Mouse (Mus musculus) forebrain, embryonic 14.5 days (tissue): ENCODE measurements around the gene Ramp1. TPM values are rescaled to one million over a fixed set of nuclear protein-coding genes. Genes with fewer than 3 reads are reported as not detected.

Experiments used
- ATAC-seq: fragments of 200-750 bp; cut with Nextera tagmentation; 2 replicates; pipeline ENCODE4 v1.8.0; 2017; ENCODE audit warnings: mild to moderate bottlenecking, moderate library complexity
- DNase-seq: peaks from one replicate; pipeline ENCODE4 v3.0.0-alpha.2; 2015; ENCODE audit warnings: low spot score
- H3K27ac ChIP-seq: fragments of 300-500 bp; sonication (generic); 2 replicates; pipeline ENCODE4 v1.5.1; 2014; ENCODE audit warnings: low read depth, mild to moderate bottlenecking, control low read depth, low read length, moderate library complexity
- H3K27me3 ChIP-seq: fragments of 300-500 bp; sonication (generic); replicated peaks from 2 replicates; pipeline ENCODE4 v1.6.1; 2014; ENCODE audit warnings: low read length, control low read depth, mixed read lengths; ENCODE audit not compliant: control insufficient read depth, insufficient read depth
- H3K36me3 ChIP-seq: fragments of 300-500 bp; sonication (generic); 2 replicates; pipeline ENCODE4 v1.6.1; 2014; ENCODE audit warnings: low read length, control low read depth; ENCODE audit not compliant: control insufficient read depth, insufficient read depth
- H3K4me1 ChIP-seq: fragments of 300-500 bp; sonication (generic); 2 replicates; pipeline ENCODE4 v1.6.1; 2014; ENCODE audit warnings: antibody characterized with exemption, low read length, control low read depth; ENCODE audit not compliant: control insufficient read depth, insufficient read depth
- H3K4me2 ChIP-seq: fragments of 300-500 bp; sonication (generic); 2 replicates; pipeline ENCODE4 v1.6.1; 2014; ENCODE audit warnings: mild to moderate bottlenecking, control low read depth, low read length
- H3K4me3 ChIP-seq: fragments of 300-500 bp; sonication (generic); 2 replicates; pipeline ENCODE4 v1.5.1; 2014; ENCODE audit warnings: low read depth, low read length, control low read depth
- H3K9ac ChIP-seq: fragments of 300-500 bp; sonication (generic); 2 replicates; pipeline ENCODE4 v1.6.1; 2014; ENCODE audit warnings: mild to moderate bottlenecking, low read length, control low read depth, moderate library complexity
- H3K9me3 ChIP-seq: fragments of 300-500 bp; sonication (generic); replicated peaks from 2 replicates; pipeline ENCODE4 v1.6.1; 2016; ENCODE audit warnings: low read length, control low read depth, mixed read lengths; ENCODE audit not compliant: control insufficient read depth
- WGBS: fragments of 180-500 bp; shearing (Covaris S2); extraction: QIAGEN DNeasy Blood & Tissue Kit; methylation state at CpG from one replicate; pipeline ENCODE4 v1.1.7; 2014; 5-methylcytosine and 5-hydroxymethylcytosine counted together
- polyA plus RNA-seq: library from polyadenylated mRNA; unstranded; fragments of >200 nt; fragmentation: Nextera tagmentation; extraction: Ambion mirVana; gene quantifications from 2 replicates; pipeline ENCODE4 v1.2.1, GENCODE M21; 2014

Ramp1 gene
- polyA plus RNA-seq, 1 experiment from 2014 or later, result 3.0 TPM

DNA sequence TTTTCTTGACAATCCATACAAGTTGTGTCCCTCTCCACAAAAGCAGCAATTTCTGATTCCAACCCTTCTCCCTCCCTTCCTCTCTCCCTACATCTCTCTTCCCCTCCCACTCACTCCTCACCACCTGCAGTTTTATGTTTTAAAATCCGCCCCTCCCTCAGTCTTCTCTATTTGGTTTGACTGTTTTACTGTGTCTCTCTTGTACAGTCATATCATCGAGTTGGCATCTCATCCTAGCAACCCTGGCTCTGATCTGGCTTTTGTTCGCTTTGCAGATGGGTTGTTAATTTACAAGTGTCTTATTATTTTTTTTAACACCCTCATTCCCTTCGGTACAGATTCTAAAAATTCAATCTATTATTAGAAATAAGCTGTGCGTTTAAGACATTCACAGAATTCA is 27.3 kb downstream of the Ramp1 start:
- DNase-seq (peak; percentile 28), ATAC-seq (no peak)
- Histone ChIP-seq H3K9ac (no peak overlapping the region), H3K4me2 (no peak overlapping the region), H3K4me3 (no peak overlapping the region), H3K4me1 (peaks cover 13% of the 10 kb centered on the region), H3K9me3 (no peaks in the 10 kb centered on the region), H3K27ac (no peak overlapping the region; the same call in 1 of the 2 replicates), H3K36me3 (no peaks in the 10 kb centered on the region), H3K27me3 (no peaks in the 10 kb centered on the region)
- WGBS, result 69% methylated on average over 5 of the region's 5 CpGs

DNA sequence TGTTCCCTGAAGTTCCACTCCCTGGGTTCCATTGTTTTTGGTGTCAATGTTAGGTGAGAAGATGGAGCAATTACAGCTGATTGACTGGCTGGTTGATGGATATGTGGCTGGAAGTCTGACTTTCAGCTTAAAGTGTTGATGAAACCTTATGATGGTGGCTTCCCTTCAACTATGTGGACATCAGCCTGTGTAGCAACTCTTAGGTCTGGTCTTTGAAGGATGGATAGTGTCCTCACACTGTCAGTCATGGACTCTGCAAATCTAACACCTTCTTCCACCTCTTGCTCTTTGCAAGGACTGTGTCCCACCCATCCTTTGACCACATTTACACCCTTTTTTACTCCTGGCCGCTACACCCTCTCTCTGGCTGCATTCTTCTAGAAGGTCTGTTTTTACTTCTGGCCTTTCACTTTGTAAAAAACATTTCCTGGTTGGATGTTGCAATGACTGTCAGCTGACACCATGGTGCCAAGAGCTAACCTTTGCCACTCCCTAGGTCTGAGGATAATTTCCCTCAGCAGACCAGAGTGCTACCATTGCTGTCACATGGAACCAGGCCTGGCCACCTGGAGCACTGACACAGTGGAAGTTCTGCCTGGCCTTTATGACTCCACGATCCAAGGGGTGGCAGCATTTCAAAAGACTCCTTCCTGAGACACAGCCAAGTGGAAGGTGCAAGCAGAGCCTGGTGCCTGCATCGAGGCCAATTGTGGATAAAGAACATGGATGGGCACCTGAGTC is 27.9 kb downstream of the Ramp1 start:
- whole genome bisulfite sequencing, result 71% methylated on average over 3 of the region's 3 CpGs
- Histone ChIP-seq H3K27ac (no peak overlapping the region), H3K9me3 (no peaks in the 10 kb centered on the region), H3K36me3 (no peaks in the 10 kb centered on the region), H3K9ac (no peak overlapping the region), H3K4me1 (peaks cover 13% of the 10 kb centered on the region), H3K27me3 (no peaks in the 10 kb centered on the region), H3K4me3 (no peak overlapping the region), H3K4me2 (no peak overlapping the region)
- ATAC-seq, result no peak
- no peak for DNase-seq

DNA sequence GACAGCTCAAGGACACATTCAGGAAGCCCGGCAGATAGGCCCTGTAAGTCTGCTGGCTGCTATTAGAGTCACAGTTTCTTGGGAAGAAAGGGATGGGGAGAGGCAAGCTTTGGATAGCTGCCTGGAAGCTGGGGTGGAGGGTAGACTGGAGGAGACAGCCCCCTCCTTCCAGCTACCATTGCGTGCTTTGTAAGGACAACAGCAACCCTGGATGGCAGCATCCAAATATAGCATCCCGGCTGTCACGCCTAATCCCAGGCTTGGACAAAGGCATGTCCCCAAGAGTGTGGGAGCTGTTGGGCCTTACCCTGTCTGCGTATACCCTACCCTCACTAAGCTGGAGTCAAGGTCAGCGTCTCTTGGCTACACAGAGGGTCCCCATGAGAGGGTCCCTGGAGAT is 29.7 kb downstream of the Ramp1 start:
- DNase-seq (peak; percentile 59), ATAC-seq (peak; percentile 35)
- Histone ChIP-seq H3K4me1 (peaks cover 13% of the 10 kb centered on the region), H3K9me3 (no peaks in the 10 kb centered on the region), H3K36me3 (no peaks in the 10 kb centered on the region), H3K4me3 (no peak overlapping the region), H3K27ac (peak overlapping the region; percentile 55; the same call in 1 of the 2 replicates), H3K4me2 (no peak overlapping the region), H3K27me3 (no peaks in the 10 kb centered on the region), H3K9ac (no peak overlapping the region)
- 80% methylated on average over 6 of the region's 6 CpGs for WGBS

DNA sequence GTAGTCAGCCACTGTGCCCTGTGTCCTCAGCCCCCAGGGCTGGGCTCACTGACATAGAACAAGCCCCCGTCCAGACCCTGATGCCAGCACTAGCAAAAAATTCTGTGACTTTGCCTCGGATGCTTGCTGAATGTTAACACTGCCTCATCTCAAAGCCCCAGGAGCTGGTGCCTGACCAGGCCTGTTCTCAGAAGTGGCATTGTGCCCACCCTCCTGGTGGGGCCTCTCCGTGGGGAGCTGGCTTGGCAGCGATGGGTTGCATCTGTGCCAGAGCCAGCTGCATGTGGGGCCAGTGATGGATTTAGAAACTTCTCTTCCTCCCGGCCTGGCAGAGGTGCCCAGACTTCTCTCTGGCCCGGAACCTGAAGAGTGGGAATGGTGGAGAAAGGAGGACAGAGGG is 30.2 kb downstream of the Ramp1 start:
- peak overlapping the region; percentile 55; the same call in 1 of the 2 replicates for H3K27ac ChIP-seq
- H3K4me3 ChIP-seq, result no peak overlapping the region
- ATAC-seq, result peak; percentile 82
- H3K4me2 ChIP-seq, result no peak overlapping the region
- 42% methylated on average over 6 of the region's 6 CpGs for WGBS
- H3K27me3 ChIP-seq, result no peaks in the 10 kb centered on the region
- H3K9me3 ChIP-seq, result no peaks in the 10 kb centered on the region
- no peaks in the 10 kb centered on the region for H3K36me3 ChIP-seq
- H3K9ac ChIP-seq, result no peak overlapping the region
- H3K4me1 ChIP-seq, result peaks cover 13% of the 10 kb centered on the region
- DNase-seq, result peak; percentile 76

DNA sequence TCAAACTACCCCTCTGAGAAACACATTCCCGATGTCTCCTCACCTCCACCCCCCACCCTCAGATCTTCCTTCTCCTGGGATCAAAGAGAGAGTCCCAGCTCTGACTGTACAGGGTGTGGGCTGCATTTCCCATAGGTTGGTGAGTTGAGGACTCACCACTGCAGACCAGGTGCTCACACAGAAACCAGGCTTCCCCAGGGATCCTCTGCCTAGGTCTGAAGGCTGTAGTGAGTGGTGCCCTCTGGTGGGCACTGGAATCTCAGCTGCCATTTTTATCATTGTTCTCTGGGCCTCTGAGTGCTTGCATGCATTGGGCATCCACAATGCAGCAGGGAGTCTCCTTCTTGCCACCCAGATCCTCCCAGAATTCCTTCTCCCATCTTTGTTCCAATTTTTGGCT is 31.5 kb downstream of the Ramp1 start:
- no peaks in the 10 kb centered on the region for H3K36me3 ChIP-seq
- peaks cover 13% of the 10 kb centered on the region for H3K4me1 ChIP-seq
- no peak overlapping the region for H3K4me2 ChIP-seq
- no peak overlapping the region for H3K4me3 ChIP-seq
- no peaks in the 10 kb centered on the region for H3K27me3 ChIP-seq
- WGBS, result 90% methylated on average over 1 of the region's 1 CpGs
- peak; percentile 29; the same call in 1 of the 2 replicates for ATAC-seq
- no peaks in the 10 kb centered on the region for H3K9me3 ChIP-seq
- no peak overlapping the region for H3K27ac ChIP-seq
- DNase-seq, result peak; percentile 80
- H3K9ac ChIP-seq, result no peak overlapping the region

DNA sequence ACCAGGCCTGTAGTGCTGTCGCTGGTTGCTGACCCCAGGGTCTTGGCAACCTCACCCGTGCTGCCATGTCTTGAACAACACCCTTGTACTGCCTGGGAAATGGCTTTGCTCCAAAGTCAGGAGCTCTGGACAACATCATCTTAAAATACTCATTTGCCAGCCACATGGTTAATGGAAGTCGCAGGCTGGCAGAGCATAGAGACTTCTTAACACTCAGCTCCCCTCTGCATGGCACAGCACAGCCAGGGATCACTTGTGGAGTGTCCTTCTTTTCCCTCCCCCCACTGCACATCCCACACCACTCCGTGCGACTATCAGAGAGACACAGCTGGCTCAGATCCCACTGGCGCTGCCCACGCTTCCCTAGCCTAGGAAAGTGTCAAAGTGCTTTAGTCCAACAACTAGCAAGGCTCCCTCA is 32.0 kb downstream of the Ramp1 start:
- H3K36me3 ChIP-seq, result no peaks in the 10 kb centered on the region
- H3K27ac ChIP-seq, result no peak overlapping the region
- no peaks in the 10 kb centered on the region for H3K9me3 ChIP-seq
- H3K4me2 ChIP-seq, result no peak overlapping the region
- H3K4me3 ChIP-seq, result no peak overlapping the region
- ATAC-seq (peak; percentile 21; the same call in 1 of the 2 replicates), DNase-seq (peak; percentile 8)
- 71% methylated on average over 7 of the region's 7 CpGs for WGBS
- peaks cover 10% of the 10 kb centered on the region for H3K4me1 ChIP-seq
- H3K27me3 ChIP-seq, result no peaks in the 10 kb centered on the region
- H3K9ac ChIP-seq, result no peak overlapping the region

DNA sequence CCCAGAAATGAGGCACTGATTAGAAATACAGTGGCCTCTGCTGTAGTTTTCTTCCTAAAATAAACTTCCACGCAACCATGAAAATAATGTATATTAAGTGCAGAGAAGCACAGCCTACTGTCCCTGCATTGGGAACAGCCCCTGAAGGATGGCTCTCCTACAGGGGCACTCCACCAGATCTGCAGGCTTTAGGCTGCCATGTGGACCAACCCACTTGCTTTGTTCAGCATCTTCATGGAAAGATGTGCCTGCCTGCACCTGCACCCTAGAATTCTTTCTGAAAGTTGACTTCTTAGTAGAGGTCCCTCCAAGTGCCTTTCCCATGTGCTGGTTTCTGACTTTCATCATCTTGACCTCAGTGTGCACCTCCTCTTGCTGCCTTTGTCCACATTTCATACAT is 35.6 kb downstream of the Ramp1 start:
- no peaks in the 10 kb centered on the region for H3K36me3 ChIP-seq
- H3K4me2 ChIP-seq, result no peak overlapping the region
- no peaks in the 10 kb centered on the region for H3K27me3 ChIP-seq
- H3K27ac ChIP-seq, result no peak overlapping the region
- H3K9ac ChIP-seq, result no peak overlapping the region
- no peaks in the 10 kb centered on the region for H3K9me3 ChIP-seq
- WGBS, result 95% methylated on average over 1 of the region's 1 CpGs
- no peaks in the 10 kb centered on the region for H3K4me1 ChIP-seq
- H3K4me3 ChIP-seq, result no peak overlapping the region
- ATAC-seq, result no peak
- no peak for DNase-seq

DNA sequence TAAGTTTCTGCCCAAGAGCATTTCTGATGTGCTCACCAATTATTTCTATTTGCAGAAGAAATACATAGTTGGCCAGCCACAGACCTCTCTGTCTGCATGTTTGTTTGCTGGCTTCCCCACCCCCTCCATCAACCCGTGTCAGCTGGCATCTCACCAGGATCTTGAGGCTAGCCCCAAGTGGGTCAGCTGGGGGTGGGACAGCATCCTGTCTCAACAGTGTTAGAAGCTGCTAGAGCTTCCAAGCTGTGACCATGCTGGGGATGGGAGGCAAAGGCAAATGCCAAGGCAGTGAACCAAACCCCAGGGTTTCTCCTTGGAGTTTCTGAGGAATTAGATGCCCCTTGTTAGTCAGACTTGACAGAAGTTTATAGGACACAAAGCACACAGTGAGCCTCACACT is 36.4 kb downstream of the Ramp1 start:
- H3K27ac ChIP-seq, result no peak overlapping the region
- no peak for DNase-seq
- no peaks in the 10 kb centered on the region for H3K36me3 ChIP-seq
- no peak overlapping the region for H3K9ac ChIP-seq
- no peaks in the 10 kb centered on the region for H3K4me1 ChIP-seq
- H3K27me3 ChIP-seq, result no peaks in the 10 kb centered on the region
- no peak overlapping the region for H3K4me2 ChIP-seq
- H3K9me3 ChIP-seq, result no peaks in the 10 kb centered on the region
- H3K4me3 ChIP-seq, result no peak overlapping the region
- 50% methylated on average over 1 of the region's 1 CpGs for WGBS
- no peak for ATAC-seq

DNA sequence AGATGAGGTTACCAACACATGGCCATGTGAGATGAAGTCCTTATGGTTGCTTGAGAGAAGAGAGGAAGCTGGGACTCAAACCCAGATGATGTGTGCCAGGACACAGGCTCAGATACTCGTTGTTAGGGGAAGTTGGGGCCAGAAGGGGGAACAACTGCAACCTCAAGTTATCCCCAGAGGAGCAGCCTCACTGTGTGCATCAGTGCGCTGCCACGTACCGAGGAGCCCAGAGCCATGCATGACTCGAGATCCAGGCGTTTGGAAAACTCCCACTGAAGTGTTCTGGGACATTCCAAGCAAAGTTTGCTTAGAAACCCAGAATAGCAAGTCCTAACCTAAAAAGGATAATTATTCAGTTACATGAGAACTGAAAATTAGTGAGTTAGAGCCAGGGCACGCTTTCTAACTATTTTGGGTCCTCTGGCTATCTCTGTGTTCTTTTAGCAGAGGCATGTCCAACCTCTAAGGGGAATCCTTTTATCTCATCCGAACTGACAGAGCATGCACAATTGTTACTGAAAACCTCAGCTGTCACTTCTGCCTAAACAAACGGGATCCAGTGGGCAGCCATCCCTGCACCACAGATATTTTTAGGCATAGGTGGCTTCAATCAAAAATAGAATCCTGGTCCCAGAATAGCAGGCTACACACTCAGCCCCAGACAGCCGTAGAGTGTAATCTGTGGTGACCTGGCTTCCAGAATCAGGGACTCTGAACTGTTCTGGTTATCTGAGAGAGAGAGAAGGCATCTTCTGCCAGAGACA is 37.1 kb downstream of the Ramp1 start:
- Histone ChIP-seq H3K4me1 (no peaks in the 10 kb centered on the region), H3K9me3 (no peaks in the 10 kb centered on the region), H3K27ac (no peak overlapping the region), H3K4me3 (no peak overlapping the region), H3K4me2 (no peak overlapping the region), H3K27me3 (no peaks in the 10 kb centered on the region), H3K36me3 (no peaks in the 10 kb centered on the region), H3K9ac (no peak overlapping the region)
- WGBS, result 77% methylated on average over 10 of the region's 10 CpGs
- no peak for ATAC-seq
- no peak for DNase-seq
